Mouse (Mus musculus) erythroblast, adult 5-6 weeks (primary cell): ENCODE data around the gene Rasgef1a. TPM values are rescaled to one million over a fixed set of nuclear protein-coding genes. Genes with fewer than 3 reads are reported as not detected.

ENCODE experiments used
- ATAC-seq: replicated peaks from 2 replicates; pipeline ENCODE4 v1.8.0; 2016; ENCODE audit warnings: moderate number of reproducible peaks, mild to moderate bottlenecking, moderate TSS enrichment, inconsistent platforms; ENCODE audit not compliant: poor library complexity, low FRiP score, severe bottlenecking
- total RNA-seq, 2 experiments: library from RNA; stranded (forward) in 1 of 2; stranded (reverse) in 1 of 2; fragments of 150-400 nt in 1 of 2; fragments of 200-764, 138-1000 nt in 1 of 2; gene quantifications; 2 replicates each; pipeline versions ENCODE4 v1.2.3 to v1.2.4; 2015 to 2017; ENCODE audit warnings: low replicate concordance in 2 of 2

Gene Rasgef1a
- total RNA-seq, 2 experiments from 2014 or later, result 0.09 TPM; not detected in 1

- no peak for ATAC-seq
These were observed 11.8 kb downstream of the Rasgef1a start for GRCm38 (mm10) chr6:118022898-118023635.

DNA sequence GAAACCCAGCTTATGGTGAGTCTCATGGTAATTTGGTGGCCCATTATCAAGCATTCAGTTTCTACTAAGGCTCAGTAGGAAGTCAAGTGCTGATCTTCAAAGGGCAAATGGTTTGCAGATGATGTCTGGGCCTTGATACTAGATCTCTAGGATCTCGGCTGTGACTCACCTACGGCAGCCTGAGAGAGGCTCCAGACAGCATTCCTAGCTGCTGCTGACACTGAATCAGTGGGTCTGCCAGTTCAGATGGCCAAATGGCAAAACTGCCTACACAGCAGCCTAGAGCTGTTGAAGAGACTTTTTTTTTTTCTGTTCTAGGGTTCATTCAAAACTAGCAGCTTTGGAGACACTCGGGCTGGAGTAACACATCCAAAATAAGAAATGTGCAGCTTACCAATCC, 15.8 kb downstream of the Rasgef1a start:
- ATAC-seq, result no peak

DNA sequence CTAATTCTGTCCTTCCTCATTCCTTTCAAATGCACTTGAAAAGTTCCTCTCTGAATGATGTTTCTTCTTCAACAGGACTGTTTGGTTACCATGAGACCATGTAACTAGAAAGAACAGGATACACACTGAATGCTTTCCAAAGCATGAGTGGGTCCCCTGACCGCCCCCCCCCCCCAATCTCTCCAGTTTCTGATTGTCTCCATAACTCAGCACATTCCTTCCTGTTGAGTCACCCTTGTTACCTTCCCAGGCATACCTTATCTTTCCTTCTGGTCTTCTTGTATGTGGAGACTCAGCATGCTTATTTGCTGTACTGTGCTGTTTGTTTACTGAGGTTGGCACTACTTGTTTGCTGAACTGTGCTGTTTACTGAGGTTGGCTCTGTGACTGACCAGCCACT, 20.2 kb downstream of the Rasgef1a start:
- ATAC-seq, result no peak

- no peak for ATAC-seq
These were observed 24.4 kb downstream of the Rasgef1a start for GRCm38 (mm10) chr6:118035639-118036038.

DNA sequence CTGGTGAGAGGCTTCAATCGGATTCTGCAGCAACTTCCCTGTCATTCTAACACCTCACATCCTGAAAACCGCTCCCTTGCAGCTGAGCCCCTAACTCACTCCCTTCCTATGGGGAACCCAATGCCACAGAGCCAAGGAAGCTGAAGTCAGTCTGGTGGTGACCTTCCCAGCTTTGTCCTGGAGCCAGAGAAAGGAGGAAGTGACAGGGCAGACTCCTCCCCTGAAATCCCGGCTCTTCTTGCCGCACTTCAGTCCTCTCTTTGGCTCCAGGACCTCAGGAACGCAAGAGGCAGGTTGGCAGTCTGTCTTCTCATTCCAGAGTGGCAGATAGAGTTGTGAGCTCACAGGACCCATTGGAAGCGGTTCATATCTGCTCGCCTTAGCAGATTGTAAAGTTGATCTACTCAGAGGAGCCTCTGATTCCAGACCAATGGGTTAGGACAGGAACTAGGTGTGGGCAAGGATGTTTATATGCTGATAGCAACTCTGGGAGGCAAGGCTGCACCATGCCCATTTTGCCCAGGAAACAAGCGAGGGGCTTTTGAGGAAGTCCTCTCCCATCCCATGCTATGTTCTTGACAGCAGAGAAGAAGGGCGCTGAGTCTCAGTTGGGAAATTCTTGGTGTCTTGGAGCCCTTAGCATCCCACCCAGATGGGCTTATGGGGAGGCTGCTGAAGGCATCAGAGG, 25.0 kb downstream of the Rasgef1a start:
- no peak for ATAC-seq

GRCm38 (mm10) chr6:118036866-118037265, 25.6 kb downstream of the Rasgef1a start:
- ATAC-seq, result no peak

DNA sequence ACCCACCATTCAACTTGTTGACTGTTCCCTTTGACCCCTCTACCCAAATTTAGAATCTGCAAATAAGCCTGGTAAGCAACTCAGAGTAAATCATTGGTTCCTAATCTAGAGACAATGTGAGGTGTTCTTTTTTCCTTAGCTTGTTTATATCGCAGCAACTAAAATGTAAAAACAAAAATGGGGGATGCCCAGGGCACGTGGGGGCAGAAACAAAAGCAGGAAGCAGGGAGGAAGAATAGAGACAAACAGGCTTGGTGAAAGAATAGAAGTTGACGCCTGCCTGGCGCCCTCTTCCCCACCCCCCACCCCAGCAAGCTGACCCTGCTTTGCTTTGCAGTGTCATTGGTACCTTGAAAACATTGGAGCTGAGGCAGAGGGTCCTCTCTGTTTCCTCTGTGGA, 33.9 kb downstream of the Rasgef1a start:
- ATAC-seq, result no peak

GRCm38 (mm10) chr6:118045892-118046291, 34.7 kb downstream of the Rasgef1a start:
- no peak for ATAC-seq

- no peak for ATAC-seq
These were observed 35.3 kb downstream of the Rasgef1a start for GRCm38 (mm10) chr6:118046511-118046910.

- ATAC-seq, result no peak
These were observed 35.7 kb downstream of the Rasgef1a start for GRCm38 (mm10) chr6:118046924-118047323.

- ATAC-seq, result no peak
These were observed 36.7 kb downstream of the Rasgef1a start for GRCm38 (mm10) chr6:118047811-118048505.

- no peak for ATAC-seq
These were observed 38.5 kb downstream of the Rasgef1a start for GRCm38 (mm10) chr6:118049776-118050175.

GRCm38 (mm10) chr6:118051474-118051873, 40.2 kb downstream of the Rasgef1a start:
- no peak for ATAC-seq

- ATAC-seq, result no peak
These were observed 44.0 kb downstream of the Rasgef1a start for GRCm38 (mm10) chr6:118055209-118055608.

- ATAC-seq, result no peak
These were observed 50.0 kb downstream of the Rasgef1a start for GRCm38 (mm10) chr6:118061266-118061665.

DNA sequence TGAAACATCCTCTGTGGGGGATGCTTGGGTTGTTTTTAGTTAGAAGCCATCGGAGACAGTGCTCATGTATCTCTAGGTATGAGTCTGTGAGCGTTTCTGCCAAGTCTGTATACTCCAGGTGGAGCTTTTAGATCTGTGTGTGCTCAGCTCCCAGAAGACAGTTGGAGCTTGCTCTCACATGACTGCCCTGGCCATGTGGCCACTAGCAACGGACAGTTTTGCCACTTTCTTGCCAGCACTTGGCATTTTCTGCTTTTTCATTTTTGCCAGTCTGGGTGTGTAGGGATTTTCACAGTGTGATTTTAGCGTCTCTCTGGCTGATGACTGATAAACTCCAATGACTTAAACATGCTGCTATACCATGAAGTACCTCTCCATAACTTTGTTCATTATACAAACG, 52.0 kb downstream of the Rasgef1a start:
- ATAC-seq, result no peak

GRCm38 (mm10) chr6:118064968-118065530, 53.8 kb downstream of the Rasgef1a start:
- no peak for ATAC-seq

- ATAC-seq, result no peak
These were observed 54.6 kb downstream of the Rasgef1a start for GRCm38 (mm10) chr6:118065837-118066198.

DNA sequence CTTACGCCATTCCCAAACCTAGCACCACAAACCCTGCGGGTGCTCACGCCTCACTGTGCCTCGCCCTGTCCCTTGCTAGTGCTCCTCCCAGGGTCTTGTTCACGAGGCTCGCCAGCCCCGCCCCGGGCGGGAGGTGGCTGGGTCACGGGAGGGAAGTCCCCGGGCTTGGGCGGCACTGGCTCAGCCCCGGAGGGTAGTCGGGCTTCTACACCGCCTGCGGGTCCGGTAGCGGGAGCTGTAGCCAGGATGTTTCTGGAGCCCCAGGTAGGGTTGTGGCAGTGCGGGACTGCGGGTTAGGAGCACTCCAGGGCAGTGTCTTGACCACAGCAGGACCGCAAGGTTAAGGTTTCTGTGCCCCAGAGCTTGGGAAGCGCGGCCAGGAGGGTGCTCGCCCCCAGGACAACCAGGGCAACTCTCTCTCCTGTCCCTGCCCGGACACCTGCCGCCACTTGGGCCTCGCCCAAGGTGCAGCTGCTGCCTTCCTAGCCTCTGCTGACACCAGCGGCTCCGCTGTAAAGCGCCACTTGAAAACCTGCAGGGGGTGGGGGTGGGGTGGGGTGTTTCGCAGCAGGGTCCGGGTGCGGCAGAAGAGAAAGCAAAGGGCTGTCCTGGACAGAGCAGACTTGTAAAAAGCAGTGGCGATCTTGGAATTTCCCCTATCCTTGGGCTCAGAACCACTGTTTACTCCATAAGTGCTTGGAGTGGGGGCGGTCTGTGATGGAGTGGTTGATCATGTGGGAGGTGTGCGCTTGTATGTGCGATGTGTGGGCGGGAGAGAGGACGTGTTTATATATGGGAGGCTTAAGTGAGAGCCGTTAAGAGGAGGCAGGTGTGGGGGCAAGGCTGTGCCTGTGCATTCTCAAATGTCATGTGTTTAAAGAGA, 55.2 kb downstream of the Rasgef1a start:
- no peak for ATAC-seq

GRCm38 (mm10) chr6:118067720-118068119, 56.5 kb downstream of the Rasgef1a start:
- ATAC-seq, result no peak
